In the genomic region with DNA sequence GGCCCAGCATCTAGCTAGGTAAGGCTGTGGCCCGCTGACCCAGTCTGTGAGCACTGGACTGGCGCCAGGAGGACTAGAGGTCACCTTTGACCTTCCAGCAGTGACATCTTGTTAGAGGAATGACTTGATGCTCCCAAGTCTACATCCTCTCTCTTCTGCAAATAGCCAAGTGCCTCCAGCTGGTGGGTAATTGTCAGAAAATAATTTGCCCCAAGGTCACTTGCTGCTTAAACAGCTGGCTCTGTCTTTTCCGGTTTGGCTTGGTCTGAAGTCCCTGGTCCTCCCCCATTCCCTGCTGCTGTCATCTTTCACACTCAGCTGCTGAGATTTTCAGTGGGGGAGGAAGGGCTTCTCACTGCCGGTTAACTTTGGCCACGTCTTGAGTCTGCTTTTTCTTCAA, we compare ENCODE assay signal across 9 mouse cellular contexts. TPM values are rescaled to one million over a fixed set of nuclear protein-coding genes. Genes with fewer than 3 reads are reported as not detected.
A peak's percentile ranks its signal among the peaks of the same experiment; 100 is the strongest.
DNase-seq lines count a peak whose midpoint lies in the region; ATAC-seq and TF ChIP-seq lines count a peak whose summit lies in the region.
"Had no signal": no experiment of that assay in that cellular context is flagged by ENCODE, and none has a peak within 500 bp of the region (broad histone marks: within the 10 kb centered on the region; RNA-seq: fewer than 3 reads in every experiment).

No protein-coding gene starts in this region.

- DNase-seq in forebrain, embryonic 10.5 days (ENCODE audit: extremely low spot score, low spot score), result no peak
- peak; percentile 55 for DNase-seq in kidney, adult 2 months
- DNase-seq in lung, postnatal 25 days (ENCODE audit: low spot score), result peak; percentile 51
- no peak for DNase-seq in layer of hippocampus, adult 9-10 months (ENCODE audit: low spot score)
- no peak for DNase-seq in thymus, postnatal 36 days
- DNase-seq: cerebellum, postnatal 25 days had no signal

- no peak overlapping the region for H3K4me2 ChIP-seq in forebrain, embryonic 13.5 days
- H3K4me2 ChIP-seq in embryonic facial prominence, embryonic 12.5 days (replicated peaks), result no peak overlapping the region

- H3K9ac ChIP-seq in forebrain, embryonic 13.5 days, result no peak overlapping the region
- H3K9ac ChIP-seq in embryonic facial prominence, embryonic 12.5 days, result no peak overlapping the region

- peaks cover 30% of the 10 kb centered on the region for H3K4me1 ChIP-seq in forebrain, embryonic 10.5 days
- 0 out of 2 replicates have a peak, but pooled peaks cover 6% of the 10 kb centered on the region for H3K4me1 ChIP-seq in forebrain, embryonic 13.5 days
- H3K4me1 ChIP-seq in embryonic facial prominence, embryonic 12.5 days, result peaks cover 12% of the 10 kb centered on the region
- no peaks in the 10 kb centered on the region for H3K4me1 ChIP-seq in kidney, adult 2 months (ENCODE audit: control insufficient read depth, insufficient read depth, low read length)

- no peak for TF ChIP-seq CTCF in kidney, adult 2 months (conservative IDR thresholded peaks at IDR 0.05; ENCODE audit: insufficient read depth, insufficient read length, low read depth, low read length)

- no peaks in the 10 kb centered on the region for H3K27me3 ChIP-seq in forebrain, embryonic 10.5 days (ENCODE audit: poor library complexity, severe bottlenecking)
- no peaks in the 10 kb centered on the region for H3K27me3 ChIP-seq in forebrain, embryonic 13.5 days
- no peaks in the 10 kb centered on the region for H3K27me3 ChIP-seq in embryonic facial prominence, embryonic 12.5 days
- H3K27me3 ChIP-seq in kidney, adult 2 months (replicated peaks; ENCODE audit: control insufficient read depth, insufficient read depth, low read length), result no peaks in the 10 kb centered on the region

- ATAC-seq in forebrain, embryonic 13.5 days, result no peak
- ATAC-seq in embryonic facial prominence, embryonic 12.5 days (ENCODE audit: insufficient number of reproducible peaks, insufficient read depth, low FRiP score, low TSS enrichment), result no peak; the same call in 1 of the 2 replicates
- ATAC-seq in megakaryocyte progenitor cell, adult 5-6 weeks (replicated peaks; ENCODE audit: poor library complexity), result no peak

- TF ChIP-seq POLR2A in kidney, adult 2 months (IDR thresholded peaks at IDR 0.05; ENCODE audit: low read depth, low read length), result no peak

- H3K9me3 ChIP-seq in forebrain, embryonic 10.5 days, result no peaks in the 10 kb centered on the region; the same call in 1 of the 2 replicates
- no peaks in the 10 kb centered on the region for H3K9me3 ChIP-seq in forebrain, embryonic 13.5 days (replicated peaks)
- H3K9me3 ChIP-seq in embryonic facial prominence, embryonic 12.5 days, result no peaks in the 10 kb centered on the region

- H3K4me3 ChIP-seq in forebrain, embryonic 10.5 days, result no peak overlapping the region
- no peak overlapping the region for H3K4me3 ChIP-seq in forebrain, embryonic 13.5 days
- H3K4me3 ChIP-seq in embryonic facial prominence, embryonic 12.5 days, result no peak overlapping the region
- no peak overlapping the region for H3K4me3 ChIP-seq in kidney, adult 2 months (ENCODE audit: insufficient read depth, low read depth, low read length)

- peak overlapping the region; percentile 16; the same call in 1 of the 2 replicates for H3K27ac ChIP-seq in forebrain, embryonic 10.5 days
- no peak overlapping the region for H3K27ac ChIP-seq in forebrain, embryonic 13.5 days
- H3K27ac ChIP-seq in embryonic facial prominence, embryonic 12.5 days, result peak overlapping the region; percentile 17; the same call in 1 of the 2 replicates
- no peak overlapping the region for H3K27ac ChIP-seq in kidney, adult 2 months (ENCODE audit: insufficient read depth, low read depth, low read length)

- WGBS in forebrain, embryonic 10.5 days, result 66% methylated on average over 5 of the region's 5 CpGs
- 76% methylated on average over 5 of the region's 5 CpGs for WGBS in forebrain, embryonic 13.5 days
- WGBS in embryonic facial prominence, embryonic 12.5 days, result 29% methylated on average over 5 of the region's 5 CpGs
- WGBS in kidney, adult 2 months, result 23% methylated on average over 5 of the region's 5 CpGs

- no peaks in the 10 kb centered on the region for H3K36me3 ChIP-seq in forebrain, embryonic 10.5 days (replicated peaks)
- H3K36me3 ChIP-seq in forebrain, embryonic 13.5 days (ENCODE audit: poor library complexity, severe bottlenecking), result peaks cover 15% of the 10 kb centered on the region; the same call in 1 of the 2 replicates
- H3K36me3 ChIP-seq in embryonic facial prominence, embryonic 12.5 days, result peaks cover 17% of the 10 kb centered on the region
- H3K36me3 ChIP-seq in kidney, adult 2 months (ENCODE audit: control insufficient read depth, insufficient read depth, low read length), result no peaks in the 10 kb centered on the region

RNA-seq across cellular contexts. Expression of a gene that starts 45.3 kb away (rescaled TPM):
- 3.6 and 3.9 TPM in 2 replicates for polyA plus RNA-seq in forebrain, embryonic 10.5 days (2016; fragmentation: Nextera tagmentation; extraction: Ambion mirVana)
- polyA plus RNA-seq in forebrain, embryonic 13.5 days (2015; fragmentation: Nextera tagmentation; extraction: Ambion mirVana), result 10.6 and 14.7 TPM in 2 replicates
- 20.8 and 24.7 TPM in 2 replicates for polyA plus RNA-seq in embryonic facial prominence, embryonic 12.5 days (2016; fragmentation: Nextera tagmentation; extraction: Ambion mirVana)
- polyA plus RNA-seq in kidney, adult 2 months (2012; rRNA removed), result 0.78 and 1.2 TPM in 2 replicates
- total RNA-seq in megakaryocyte progenitor cell, adult 5-6 weeks (2015), result not detected in 2 replicates
- total RNA-seq in megakaryocyte progenitor cell, adult 5-6 weeks (2017), result not detected in 2 replicates

Comparison
In these comparisons a context has a peak if more than half of its experiments do, and no peak if none do; other contexts are left out.
1. H3K27ac ChIP-seq: peak in forebrain, embryonic 10.5 days (single experiment) and embryonic facial prominence, embryonic 12.5 days (single experiment); none in forebrain, embryonic 13.5 days (single experiment) and kidney, adult 2 months (single experiment).
2. DNase-seq: peak in kidney, adult 2 months (single experiment) and lung, postnatal 25 days (single experiment); none in forebrain, embryonic 10.5 days (single experiment), layer of hippocampus, adult 9-10 months (single experiment) and thymus, postnatal 36 days (0 of 2).